Mouse (Mus musculus): ENCODE results near the gene 3110082I17Rik.

DNA sequence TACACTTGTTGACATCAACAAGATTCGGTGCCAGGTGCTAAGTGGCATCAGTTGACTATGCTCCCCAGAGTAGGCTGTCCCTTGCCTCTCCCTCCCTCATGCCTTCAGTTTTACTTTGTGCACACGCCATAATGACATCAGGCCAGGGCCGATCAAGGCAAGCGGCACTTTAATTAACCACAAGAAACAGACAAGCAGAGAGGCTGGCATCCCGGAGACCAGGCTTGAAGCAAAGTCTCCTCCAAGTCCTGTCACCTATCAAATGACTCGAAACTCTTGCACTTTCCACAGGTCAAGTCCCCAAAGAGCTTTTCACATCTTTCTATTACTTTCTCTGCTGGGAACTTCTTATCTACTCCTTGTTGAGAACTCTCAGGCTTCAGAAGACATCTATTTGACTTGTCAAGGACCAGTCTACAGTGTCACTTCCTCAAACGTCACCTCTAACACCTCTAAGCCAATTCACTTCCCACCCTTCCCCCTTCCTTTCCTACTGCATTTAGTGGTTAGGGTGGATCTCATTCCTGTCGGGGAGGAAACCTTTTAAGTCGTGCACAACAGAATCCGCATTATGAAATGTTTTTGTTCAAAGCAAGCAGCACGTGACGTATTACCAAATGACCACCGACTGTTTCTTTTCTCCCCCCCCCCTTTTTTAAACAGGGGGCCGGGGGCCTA lies 23.0 kb upstream of the 3110082I17Rik start:
- no peak for TF ChIP-seq TAL1 (IDR thresholded peaks at IDR 0.05; ENCODE audit: low read length)
- TF ChIP-seq GATA1 (IDR thresholded peaks at IDR 0.05; ENCODE audit: low read length), result no peak

Data from erythroblast, embryonic 14.5 days (primary cell).